21 mouse cellular contexts compared by ENCODE assay signal in genomic region chr2:178711587-178712080, GRCm38 (mm10).
A peak's percentile ranks its signal among the peaks of the same experiment; 100 is the strongest.
DNase-seq lines count a peak whose midpoint lies in the region; ATAC-seq lines count a peak whose summit lies in the region.
"Had no signal": no experiment of that assay in that cellular context is flagged by ENCODE, and none has a peak within 500 bp of the region (broad histone marks: within the 10 kb centered on the region; RNA-seq: fewer than 3 reads in every experiment).

No protein-coding gene starts in this region.

- no peak overlapping the region for H3K9ac ChIP-seq in liver, embryonic 16.5 days (ENCODE audit: low read depth, low read length)
- H3K9ac ChIP-seq in liver, embryonic 11.5 days (ENCODE audit: low read depth, low read length): no peak overlapping the region
- H3K9ac ChIP-seq in forebrain, embryonic 15.5 days (replicated peaks): no peak overlapping the region
- H3K9ac ChIP-seq: heart, embryonic 15.5 days; limb, embryonic 12.5 days had no signal

- WGBS in liver, embryonic 16.5 days (ENCODE audit: insufficient replicate concordance): 65% methylated on average over 5 of the region's 5 CpGs
- 63% methylated on average over 5 of the region's 5 CpGs for WGBS in liver, embryonic 11.5 days
- 25% methylated on average over 5 of the region's 5 CpGs for WGBS in embryonic facial prominence, embryonic 10.5 days
- WGBS in forebrain, embryonic 15.5 days: 22% methylated on average over 5 of the region's 5 CpGs

- no peak overlapping the region for H3K4me3 ChIP-seq in liver, embryonic 16.5 days (ENCODE audit: low read depth, low read length)
- no peak overlapping the region for H3K4me3 ChIP-seq in liver, embryonic 11.5 days (ENCODE audit: low read depth, low read length)
- H3K4me3 ChIP-seq in embryonic facial prominence, embryonic 10.5 days: no peak overlapping the region
- H3K4me3 ChIP-seq in forebrain, embryonic 15.5 days: no peak overlapping the region
- H3K4me3 ChIP-seq: erythroblast, embryonic 14.5 days; heart, embryonic 15.5 days; limb, embryonic 12.5 days; midbrain, embryonic 10.5 days had no signal

- no peak overlapping the region for H3K4me2 ChIP-seq in liver, embryonic 16.5 days (ENCODE audit: low read depth, low read length)
- H3K4me2 ChIP-seq in liver, embryonic 11.5 days: no peak overlapping the region
- no peak overlapping the region for H3K4me2 ChIP-seq in forebrain, embryonic 15.5 days (replicated peaks)
- H3K4me2 ChIP-seq: heart, embryonic 15.5 days; limb, embryonic 12.5 days had no signal

- no peak overlapping the region for H3K27ac ChIP-seq in liver, embryonic 16.5 days (ENCODE audit: low read length)
- no peak overlapping the region for H3K27ac ChIP-seq in liver, embryonic 11.5 days (ENCODE audit: low read depth, low read length)
- H3K27ac ChIP-seq in embryonic facial prominence, embryonic 10.5 days (replicated peaks): peak overlapping the region; percentile 3
- H3K27ac ChIP-seq in forebrain, embryonic 15.5 days (replicated peaks): no peak overlapping the region
- H3K27ac ChIP-seq: heart, embryonic 15.5 days; limb, embryonic 12.5 days; macrophage; midbrain, embryonic 10.5 days had no signal

- H3K4me1 ChIP-seq in liver, embryonic 16.5 days (ENCODE audit: control insufficient read depth, low read depth, low read length): no peaks in the 10 kb centered on the region; the same call in 1 of the 2 replicates
- no peaks in the 10 kb centered on the region for H3K4me1 ChIP-seq in liver, embryonic 11.5 days (replicated peaks; ENCODE audit: control insufficient read depth, insufficient read depth, low read length)
- H3K4me1 ChIP-seq in embryonic facial prominence, embryonic 10.5 days: peaks cover 52% of the 10 kb centered on the region
- peaks cover 5% of the 10 kb centered on the region; the same call in 1 of the 2 replicates for H3K4me1 ChIP-seq in forebrain, embryonic 15.5 days
- H3K4me1 ChIP-seq: heart, embryonic 15.5 days had no signal

- no peak for DNase-seq in frontal cortex, postnatal 36 days (ENCODE audit: low spot score in 2 of 2)
- DNase-seq in liver, embryonic 11.5 days (ENCODE audit: low spot score): no peak
- no peak for DNase-seq in embryonic facial prominence, embryonic 10.5 days (ENCODE audit: low spot score)
- no peak for DNase-seq in right cerebral cortex, adult 18-20 months
- DNase-seq in left cerebral cortex, postnatal 36 days (ENCODE audit: low spot score in 2 of 2): no peak
- DNase-seq: adrenal gland, adult 2 months; cerebellum, adult 11 months; cerebellum, postnatal 10 days; gastrocnemius, postnatal 36 days; lung, adult 2 months; thymus, postnatal 25 days had no signal

- intact Hi-C loops in left cerebral cortex, postnatal 36 days (cut with DNase I): no loop called here

- ATAC-seq in frontal cortex, adult (ENCODE audit: low TSS enrichment): peak; percentile 34; the same call in 1 of the 2 replicates
- 0 out of 2 replicates have a peak, but pooled peaks have one; percentile 19 for ATAC-seq in liver, embryonic 16.5 days (ENCODE audit: low read depth)
- ATAC-seq in liver, embryonic 11.5 days (replicated peaks; ENCODE audit: low FRiP score): no peak
- ATAC-seq in forebrain, embryonic 15.5 days (replicated peaks): peak; percentile 29; the same call in 1 of the 2 replicates
- ATAC-seq: hindbrain, embryonic 16.5 days; intestine, embryonic 16.5 days had no signal

- no peaks in the 10 kb centered on the region for H3K27me3 ChIP-seq in liver, embryonic 16.5 days (ENCODE audit: control insufficient read depth, insufficient read depth, low read depth, low read length)
- H3K27me3 ChIP-seq in liver, embryonic 11.5 days (replicated peaks; ENCODE audit: control insufficient read depth, insufficient read depth, low read length): no peaks in the 10 kb centered on the region
- H3K27me3 ChIP-seq in embryonic facial prominence, embryonic 10.5 days (replicated peaks; ENCODE audit: low read depth, poor library complexity, severe bottlenecking): peaks cover 5% of the 10 kb centered on the region; the same call in 1 of the 2 replicates
- no peaks in the 10 kb centered on the region for H3K27me3 ChIP-seq in forebrain, embryonic 15.5 days
- H3K27me3 ChIP-seq: heart, embryonic 15.5 days; limb, embryonic 12.5 days had no signal

- no peaks in the 10 kb centered on the region for H3K36me3 ChIP-seq in liver, embryonic 16.5 days (ENCODE audit: control insufficient read depth, insufficient read depth)
- no peaks in the 10 kb centered on the region for H3K36me3 ChIP-seq in liver, embryonic 11.5 days (ENCODE audit: control insufficient read depth, insufficient read depth, low read length)
- H3K36me3 ChIP-seq in embryonic facial prominence, embryonic 10.5 days (replicated peaks): no peaks in the 10 kb centered on the region
- no peaks in the 10 kb centered on the region for H3K36me3 ChIP-seq in forebrain, embryonic 15.5 days
- H3K36me3 ChIP-seq: heart, embryonic 15.5 days; limb, embryonic 12.5 days; midbrain, embryonic 10.5 days had no signal

- no peaks in the 10 kb centered on the region for H3K9me3 ChIP-seq in liver, embryonic 16.5 days (replicated peaks; ENCODE audit: control insufficient read depth, low read length)
- no peaks in the 10 kb centered on the region for H3K9me3 ChIP-seq in liver, embryonic 11.5 days (ENCODE audit: control insufficient read depth, low read length)
- no peaks in the 10 kb centered on the region for H3K9me3 ChIP-seq in embryonic facial prominence, embryonic 10.5 days
- no peaks in the 10 kb centered on the region for H3K9me3 ChIP-seq in forebrain, embryonic 15.5 days
- H3K9me3 ChIP-seq: heart, embryonic 15.5 days; limb, embryonic 12.5 days; midbrain, embryonic 10.5 days had no signal
